Mouse (Mus musculus): ENCODE measurements around the gene Pdzd3. TPM values are rescaled to one million over a fixed set of nuclear protein-coding genes. Genes with fewer than 3 reads are reported as not detected.

Pdzd3 gene
- polyA plus RNA-seq, 1 experiment from 2014 or later: 0.12 TPM

DNA sequence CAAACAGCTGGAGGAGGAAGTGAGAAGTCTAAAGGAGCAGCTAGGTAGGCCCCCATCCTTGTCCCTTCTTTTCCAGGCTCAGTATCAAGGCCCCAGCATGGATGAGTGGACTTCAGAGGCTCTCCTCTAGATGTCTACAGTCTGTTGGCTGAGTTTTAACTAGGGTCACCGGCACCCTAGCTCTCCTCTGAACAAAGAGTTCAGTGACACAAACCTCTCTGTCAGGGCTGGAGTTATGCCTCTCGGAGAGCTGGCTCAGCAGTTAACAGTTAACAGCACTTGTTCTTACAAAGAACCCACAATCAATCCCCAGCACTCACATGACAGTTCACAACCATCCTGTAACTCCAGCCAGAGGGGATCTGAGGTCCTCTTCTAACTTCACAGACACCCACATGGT is 7.7 kb downstream of the Pdzd3 start:
- no peak overlapping the region for H3K9ac ChIP-seq (replicated peaks; ENCODE audit: low read depth, low read length)
- no peaks in the 10 kb centered on the region for H3K9me3 ChIP-seq (ENCODE audit: control insufficient read depth, low read depth, low read length)
- no peaks in the 10 kb centered on the region for H3K27me3 ChIP-seq (ENCODE audit: control insufficient read depth, insufficient read depth, low read length)
- 66% methylated on average over 2 of the region's 2 CpGs for WGBS
- H3K4me2 ChIP-seq (replicated peaks; ENCODE audit: low read depth, low read length): no peak overlapping the region
- H3K27ac ChIP-seq (ENCODE audit: low read length): no peak overlapping the region
- no peaks in the 10 kb centered on the region for H3K4me1 ChIP-seq (ENCODE audit: control insufficient read depth, insufficient read depth, low read length)
- H3K36me3 ChIP-seq (ENCODE audit: control insufficient read depth, insufficient read depth, low read length): no peaks in the 10 kb centered on the region
- no peak for ATAC-seq (ENCODE audit: insufficient number of reproducible peaks, insufficient read depth, low FRiP score, low read depth)
- no peak overlapping the region for H3K4me3 ChIP-seq (ENCODE audit: low read depth, low read length)

GRCm38 (mm10) chr9:44241418-44241817 is 9.9 kb downstream of the Pdzd3 start:
- Histone ChIP-seq H3K36me3 (ENCODE audit: control insufficient read depth, insufficient read depth, low read length) (no peaks in the 10 kb centered on the region), H3K9ac (replicated peaks; ENCODE audit: low read depth, low read length) (no peak overlapping the region), H3K4me2 (replicated peaks; ENCODE audit: low read depth, low read length) (no peak overlapping the region), H3K4me1 (ENCODE audit: control insufficient read depth, insufficient read depth, low read length) (no peaks in the 10 kb centered on the region), H3K27ac (ENCODE audit: low read length) (no peak overlapping the region), H3K9me3 (ENCODE audit: control insufficient read depth, low read depth, low read length) (no peaks in the 10 kb centered on the region), H3K27me3 (ENCODE audit: control insufficient read depth, insufficient read depth, low read length) (no peaks in the 10 kb centered on the region), H3K4me3 (ENCODE audit: low read depth, low read length) (no peak overlapping the region)
- 63% methylated on average over 9 of the region's 9 CpGs for WGBS
- no peak for ATAC-seq (ENCODE audit: insufficient number of reproducible peaks, insufficient read depth, low FRiP score, low read depth)

- WGBS: 62% methylated on average over 5 of the region's 5 CpGs
- no peaks in the 10 kb centered on the region for H3K27me3 ChIP-seq (ENCODE audit: control insufficient read depth, insufficient read depth, low read length)
- no peak overlapping the region for H3K27ac ChIP-seq (ENCODE audit: low read length)
- H3K9me3 ChIP-seq (ENCODE audit: control insufficient read depth, low read depth, low read length): no peaks in the 10 kb centered on the region
- H3K36me3 ChIP-seq (ENCODE audit: control insufficient read depth, insufficient read depth, low read length): no peaks in the 10 kb centered on the region
- no peak overlapping the region for H3K4me3 ChIP-seq (ENCODE audit: low read depth, low read length)
- H3K4me1 ChIP-seq (ENCODE audit: control insufficient read depth, insufficient read depth, low read length): no peaks in the 10 kb centered on the region
- no peak overlapping the region for H3K4me2 ChIP-seq (replicated peaks; ENCODE audit: low read depth, low read length)
- no peak for ATAC-seq (ENCODE audit: insufficient number of reproducible peaks, insufficient read depth, low FRiP score, low read depth)
- no peak overlapping the region for H3K9ac ChIP-seq (replicated peaks; ENCODE audit: low read depth, low read length)
Observed at GRCm38 (mm10) chr9:44240911-44241310, 10.4 kb downstream of the Pdzd3 start.

DNA sequence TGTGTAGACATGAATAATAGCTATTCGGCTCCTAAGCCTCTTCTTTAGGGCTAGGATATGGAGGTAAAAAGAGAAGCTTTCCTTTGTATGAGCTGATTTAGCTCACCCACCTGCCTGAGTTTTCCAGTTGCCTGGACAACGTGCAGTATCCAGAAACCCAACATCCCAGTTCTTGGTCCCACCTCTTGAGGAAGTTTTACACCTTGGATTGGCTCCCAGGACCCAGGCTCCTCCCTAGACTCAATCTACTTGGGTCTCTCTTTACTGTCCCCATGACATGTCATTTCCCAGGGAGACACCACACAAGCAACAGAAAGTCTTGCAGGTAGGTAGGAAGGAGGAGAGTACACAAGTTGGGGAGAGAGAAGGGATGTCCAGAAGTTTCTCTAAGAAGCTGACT is 10.9 kb downstream of the Pdzd3 start, which contains the start of gene Ccdc153:
TSS of gene Ccdc153 (plus strand) at position 278 of the 400 bp plus-strand sequence.
- Histone ChIP-seq H3K27me3 (ENCODE audit: control insufficient read depth, insufficient read depth, low read length) (no peaks in the 10 kb centered on the region), H3K9me3 (ENCODE audit: control insufficient read depth, low read depth, low read length) (no peaks in the 10 kb centered on the region), H3K36me3 (ENCODE audit: control insufficient read depth, insufficient read depth, low read length) (no peaks in the 10 kb centered on the region), H3K4me1 (ENCODE audit: control insufficient read depth, insufficient read depth, low read length) (no peaks in the 10 kb centered on the region), H3K4me2 (replicated peaks; ENCODE audit: low read depth, low read length) (no peak within 1 kb of the TSS), H3K27ac (ENCODE audit: low read length) (no peak within 1 kb of the TSS), H3K4me3 (ENCODE audit: low read depth, low read length) (no peak within 1 kb of the TSS), H3K9ac (replicated peaks; ENCODE audit: low read depth, low read length) (no peak within 1 kb of the TSS)
- ATAC-seq (ENCODE audit: insufficient number of reproducible peaks, insufficient read depth, low FRiP score, low read depth): no peak
- WGBS: 28% methylated on average over 2 of the region's 2 CpGs

- H3K27ac ChIP-seq (ENCODE audit: low read length): no peak overlapping the region
- H3K4me3 ChIP-seq (ENCODE audit: low read depth, low read length): no peak overlapping the region
- no peaks in the 10 kb centered on the region for H3K9me3 ChIP-seq (ENCODE audit: control insufficient read depth, low read depth, low read length)
- no peaks in the 10 kb centered on the region for H3K27me3 ChIP-seq (ENCODE audit: control insufficient read depth, insufficient read depth, low read length)
- no peak overlapping the region for H3K9ac ChIP-seq (replicated peaks; ENCODE audit: low read depth, low read length)
- WGBS: 12% methylated on average over 5 of the region's 5 CpGs
- H3K4me1 ChIP-seq (ENCODE audit: control insufficient read depth, insufficient read depth, low read length): no peaks in the 10 kb centered on the region
- ATAC-seq (ENCODE audit: insufficient number of reproducible peaks, insufficient read depth, low FRiP score, low read depth): no peak
- no peaks in the 10 kb centered on the region for H3K36me3 ChIP-seq (ENCODE audit: control insufficient read depth, insufficient read depth, low read length)
- no peak overlapping the region for H3K4me2 ChIP-seq (replicated peaks; ENCODE audit: low read depth, low read length)
Observed at GRCm38 (mm10) chr9:44239447-44239846, 11.8 kb downstream of the Pdzd3 start.

DNA sequence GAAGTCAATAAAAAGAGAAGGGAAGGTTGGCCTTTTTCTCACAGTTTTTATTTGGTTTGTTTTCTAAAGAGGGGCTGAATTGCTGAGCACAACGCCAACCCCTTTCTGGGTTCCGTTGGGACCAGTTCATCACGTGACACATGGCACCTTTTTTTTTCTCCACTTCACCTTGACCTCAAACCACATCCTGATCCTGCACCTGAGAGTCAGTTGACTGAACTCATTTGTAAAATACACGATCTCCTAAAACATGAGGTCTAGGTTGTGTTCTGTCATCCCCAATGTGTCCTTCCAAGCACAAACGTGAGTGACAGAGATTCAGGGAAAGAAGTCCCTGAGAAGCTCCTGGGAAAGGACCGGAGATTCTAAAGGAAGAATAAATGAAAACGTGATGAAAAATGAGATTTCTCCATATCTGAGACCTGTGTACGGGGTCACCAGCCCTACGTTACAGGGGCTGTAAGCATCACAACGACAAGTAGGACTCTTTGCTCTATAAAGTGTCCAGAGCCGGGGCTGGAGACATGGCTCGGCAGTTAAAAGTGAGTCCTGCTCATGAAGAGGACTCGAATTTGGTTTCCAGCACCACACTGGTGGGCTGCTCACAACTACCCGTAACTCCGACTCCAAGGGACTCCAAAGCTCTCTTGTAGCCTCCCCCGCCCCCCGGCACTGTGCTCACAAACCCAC is 12.6 kb downstream of the Pdzd3 start:
- H3K27me3 ChIP-seq (ENCODE audit: control insufficient read depth, insufficient read depth, low read length): no peaks in the 10 kb centered on the region
- no peak overlapping the region for H3K27ac ChIP-seq (ENCODE audit: low read length)
- ATAC-seq (ENCODE audit: insufficient number of reproducible peaks, insufficient read depth, low FRiP score, low read depth): no peak
- no peaks in the 10 kb centered on the region for H3K4me1 ChIP-seq (ENCODE audit: control insufficient read depth, insufficient read depth, low read length)
- 78% methylated on average over 17 of the region's 17 CpGs for WGBS
- no peaks in the 10 kb centered on the region for H3K9me3 ChIP-seq (ENCODE audit: control insufficient read depth, low read depth, low read length)
- H3K4me3 ChIP-seq (ENCODE audit: low read depth, low read length): no peak overlapping the region
- no peak overlapping the region for H3K4me2 ChIP-seq (replicated peaks; ENCODE audit: low read depth, low read length)
- no peaks in the 10 kb centered on the region for H3K36me3 ChIP-seq (ENCODE audit: control insufficient read depth, insufficient read depth, low read length)
- no peak overlapping the region for H3K9ac ChIP-seq (replicated peaks; ENCODE audit: low read depth, low read length)

- no peak overlapping the region for H3K4me2 ChIP-seq (replicated peaks; ENCODE audit: low read depth, low read length)
- 75% methylated on average over 4 of the region's 4 CpGs for WGBS
- H3K36me3 ChIP-seq (ENCODE audit: control insufficient read depth, insufficient read depth, low read length): no peaks in the 10 kb centered on the region
- no peaks in the 10 kb centered on the region for H3K9me3 ChIP-seq (ENCODE audit: control insufficient read depth, low read depth, low read length)
- H3K27me3 ChIP-seq (ENCODE audit: control insufficient read depth, insufficient read depth, low read length): no peaks in the 10 kb centered on the region
- H3K4me3 ChIP-seq (ENCODE audit: low read depth, low read length): no peak overlapping the region
- no peaks in the 10 kb centered on the region for H3K4me1 ChIP-seq (ENCODE audit: control insufficient read depth, insufficient read depth, low read length)
- ATAC-seq (ENCODE audit: insufficient number of reproducible peaks, insufficient read depth, low FRiP score, low read depth): no peak
- H3K9ac ChIP-seq (replicated peaks; ENCODE audit: low read depth, low read length): no peak overlapping the region
- no peak overlapping the region for H3K27ac ChIP-seq (ENCODE audit: low read length)
Observed at GRCm38 (mm10) chr9:44237128-44237527, 14.1 kb downstream of the Pdzd3 start.

GRCm38 (mm10) chr9:44236601-44237000 is 14.7 kb downstream of the Pdzd3 start:
- Histone ChIP-seq H3K4me1 (ENCODE audit: control insufficient read depth, insufficient read depth, low read length) (no peaks in the 10 kb centered on the region), H3K27ac (ENCODE audit: low read length) (no peak overlapping the region), H3K9me3 (ENCODE audit: control insufficient read depth, low read depth, low read length) (no peaks in the 10 kb centered on the region), H3K4me2 (replicated peaks; ENCODE audit: low read depth, low read length) (no peak overlapping the region), H3K27me3 (ENCODE audit: control insufficient read depth, insufficient read depth, low read length) (no peaks in the 10 kb centered on the region), H3K36me3 (ENCODE audit: control insufficient read depth, insufficient read depth, low read length) (no peaks in the 10 kb centered on the region), H3K4me3 (ENCODE audit: low read depth, low read length) (no peak overlapping the region), H3K9ac (replicated peaks; ENCODE audit: low read depth, low read length) (no peak overlapping the region)
- no peak for ATAC-seq (ENCODE audit: insufficient number of reproducible peaks, insufficient read depth, low FRiP score, low read depth)
- 50% methylated on average over 4 of the region's 4 CpGs for WGBS

Measured in stomach, embryonic 14.5 days (tissue).